Mouse (Mus musculus) megakaryocyte, adult 5-6 weeks (primary cell): ENCODE results near the gene Cd3eap. TPM values are rescaled to one million over a fixed set of nuclear protein-coding genes. Genes with fewer than 3 reads are reported as not detected.
A peak's percentile ranks its signal among the peaks of the same experiment; 100 is the strongest.

Experiments
- ATAC-seq: 2 replicates; pipeline ENCODE4 v1.8.0; 2016; ENCODE audit warnings: mild to moderate bottlenecking, inconsistent platforms; ENCODE audit not compliant: poor library complexity, severe bottlenecking
- total RNA-seq, 2 experiments: library from RNA; stranded (forward) in 1 of 2; stranded (reverse) in 1 of 2; fragments of 153-499, 151-499 nt in 1 of 2; fragments of 221-1000, 200-1000 nt in 1 of 2; gene quantifications; 2 replicates each; pipeline versions ENCODE4 v1.2.3 to v1.2.4; 2015 to 2017

The Cd3eap gene
- total RNA-seq, 2 experiments from 2014 or later, result 3.4 to 11.5 TPM

- no peak for ATAC-seq
Measured at GRCm38 (mm10) chr7:19309278-19309883, 49.9 kb downstream of the Cd3eap start.

- peak; percentile 79 for ATAC-seq
Measured at GRCm38 (mm10) chr7:19308454-19309277, 50.6 kb downstream of the Cd3eap start.

DNA sequence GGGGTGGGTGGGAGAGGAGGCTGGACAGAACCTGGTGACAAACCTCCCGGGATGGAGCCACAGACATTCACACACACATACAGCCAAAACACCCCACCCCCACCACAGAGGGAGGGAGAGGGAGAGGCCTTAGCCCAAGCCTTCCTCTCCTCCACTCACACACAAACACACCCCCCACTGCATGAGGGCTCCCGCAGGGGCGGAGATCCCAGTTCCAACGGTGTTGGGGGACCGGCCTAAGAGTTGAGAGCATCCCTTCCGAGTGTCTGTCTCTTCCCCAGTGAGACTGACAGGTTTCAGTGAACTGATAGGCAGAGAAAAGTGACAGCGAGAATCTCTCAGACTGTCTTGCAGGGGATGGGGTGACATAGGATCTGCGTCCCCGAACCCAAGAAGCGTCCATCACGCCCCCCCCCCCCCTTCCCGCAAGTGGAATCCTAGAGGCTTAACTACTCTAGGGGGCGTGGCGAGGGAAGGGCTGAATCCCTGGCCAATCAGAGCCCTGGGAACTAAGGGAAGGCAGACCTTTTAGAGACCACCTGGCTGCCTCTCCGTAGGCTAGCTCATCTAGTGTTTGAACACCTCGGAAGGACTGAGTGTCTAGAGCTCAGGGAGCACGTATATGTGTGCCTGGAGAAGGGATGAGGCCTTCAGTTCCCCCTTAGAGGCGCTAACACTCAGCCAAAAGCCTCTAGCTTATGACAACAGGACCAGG, 51.4 kb downstream of the Cd3eap start:
- ATAC-seq, result peak; percentile 23

DNA sequence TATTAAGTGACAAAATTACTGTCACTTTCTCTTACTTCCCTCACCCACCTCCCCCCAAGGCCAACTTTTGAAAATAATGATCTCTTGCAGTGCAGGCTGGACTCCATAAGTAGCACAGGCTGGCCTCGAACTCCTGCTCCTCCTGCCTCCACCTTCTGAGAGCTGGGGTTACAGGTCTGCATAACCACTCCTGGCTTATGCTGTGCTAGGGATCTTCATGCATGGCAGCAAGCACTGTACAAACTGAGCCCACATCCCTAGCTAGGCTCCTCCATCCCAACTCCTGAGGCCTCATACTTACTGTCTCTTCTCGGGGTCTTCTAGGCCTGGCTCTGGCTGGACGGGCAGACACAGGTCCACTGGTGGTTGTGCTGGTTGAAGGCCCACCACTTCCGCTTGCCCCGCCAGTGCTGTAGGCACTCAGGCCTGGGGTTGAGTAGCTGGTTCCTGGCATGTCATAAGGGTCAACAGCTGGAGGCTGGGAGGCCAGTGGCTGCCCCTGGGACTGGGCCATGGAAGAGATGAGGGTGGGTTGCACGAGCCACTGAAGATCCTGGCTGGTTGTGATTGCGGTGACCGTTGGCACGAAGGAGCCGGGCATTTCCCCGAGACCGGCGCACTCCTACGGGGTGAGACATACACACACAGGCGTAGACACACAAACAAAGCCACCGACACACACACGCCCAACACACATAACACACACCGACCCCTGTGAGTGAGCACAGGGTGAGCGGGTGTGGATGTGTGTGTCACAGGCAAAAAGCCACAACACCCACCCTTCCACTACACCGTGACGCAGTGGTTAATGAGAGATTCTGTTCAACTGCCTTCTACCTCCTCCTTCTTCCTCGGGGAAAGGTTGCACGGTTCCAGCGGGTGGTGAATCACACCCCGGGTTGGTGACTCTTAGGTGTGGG, 52.2 kb downstream of the Cd3eap start:
- ATAC-seq, result no peak

Other genes with a start within 250 kb of the Cd3eap start
- 0.05 TPM in 1 of 2 replicates, not detected in the other for gene Gm4969, start 241.1 kb downstream of the Cd3eap start, total RNA-seq (2015)
- 0.29 TPM in 1 of 2 replicates, not detected in the other for gene Gm4969, start 241.1 kb downstream of the Cd3eap start, total RNA-seq (2017)
- gene Fbxo46, start 239.6 kb downstream of the Cd3eap start, total RNA-seq (2015), result 1.5 and 1.9 TPM in 2 replicates
- 6.5 and 6.9 TPM in 2 replicates for gene Fbxo46, start 239.6 kb downstream of the Cd3eap start, total RNA-seq (2017)
- gene Qpctl, start 210.2 kb downstream of the Cd3eap start, total RNA-seq (2015), result 6.6 and 7.9 TPM in 2 replicates
- 3.5 and 4.5 TPM in 2 replicates for gene Qpctl, start 210.2 kb downstream of the Cd3eap start, total RNA-seq (2017)
- 44.2 and 53.7 TPM in 2 replicates for gene Snrpd2, start 209.8 kb downstream of the Cd3eap start, total RNA-seq (2015)
- gene Snrpd2, start 209.8 kb downstream of the Cd3eap start, total RNA-seq (2017), result 28.3 and 32.4 TPM in 2 replicates
- gene Gipr, start 193.4 kb downstream of the Cd3eap start, total RNA-seq (2015), result not detected in 2 replicates
- gene Gipr, start 193.4 kb downstream of the Cd3eap start, total RNA-seq (2017), result not detected in 2 replicates
- 5.2 and 9.1 TPM in 2 replicates for gene Eml2, start 183.1 kb downstream of the Cd3eap start, total RNA-seq (2015)
- gene Eml2, start 183.1 kb downstream of the Cd3eap start, total RNA-seq (2017), result 8.7 and 13.4 TPM in 2 replicates
- gene Gpr4, start 146.9 kb downstream of the Cd3eap start, total RNA-seq (2015), result not detected in 2 replicates
- 0.12 TPM in 1 of 2 replicates, not detected in the other for gene Gpr4, start 146.9 kb downstream of the Cd3eap start, total RNA-seq (2017)
- 12.3 and 15.7 TPM in 2 replicates for gene Opa3, start 131.1 kb downstream of the Cd3eap start, total RNA-seq (2015)
- 18.2 and 20.7 TPM in 2 replicates for gene Opa3, start 131.1 kb downstream of the Cd3eap start, total RNA-seq (2017)
- gene Vasp, start 87.7 kb downstream of the Cd3eap start, total RNA-seq (2015), result 122 and 129 TPM in 2 replicates
- 180 and 227 TPM in 2 replicates for gene Vasp, start 87.7 kb downstream of the Cd3eap start, total RNA-seq (2017)
- not detected in 2 replicates for gene Ppm1n, start 79.4 kb downstream of the Cd3eap start, total RNA-seq (2015)
- gene Ppm1n, start 79.4 kb downstream of the Cd3eap start, total RNA-seq (2017), result not detected in 2 replicates
- gene Rtn2, start 76.9 kb downstream of the Cd3eap start, total RNA-seq (2015), result 0.48 TPM in 1 of 2 replicates, not detected in the other
- not detected in 2 replicates for gene Rtn2, start 76.9 kb downstream of the Cd3eap start, total RNA-seq (2017)
- gene Fosb, start 49.4 kb downstream of the Cd3eap start, total RNA-seq (2015), result 24.0 and 25.4 TPM in 2 replicates
- gene Fosb, start 49.4 kb downstream of the Cd3eap start, total RNA-seq (2017), result 26.9 and 30.4 TPM in 2 replicates
- 18.9 and 26.4 TPM in 2 replicates for gene Ercc1, start 14.7 kb downstream of the Cd3eap start, total RNA-seq (2015)
- 17.5 and 21.4 TPM in 2 replicates for gene Ercc1, start 14.7 kb downstream of the Cd3eap start, total RNA-seq (2017)
- 4.1 and 4.2 TPM in 2 replicates for gene Ppp1r13l, start 266 bp upstream of the Cd3eap start, total RNA-seq (2015)
- gene Ppp1r13l, start 266 bp upstream of the Cd3eap start, total RNA-seq (2017), result 0.45 TPM in 1 of 2 replicates, not detected in the other
- 4.9 and 5.7 TPM in 2 replicates for gene Ercc2, start 22.5 kb upstream of the Cd3eap start, total RNA-seq (2015)
- gene Ercc2, start 22.5 kb upstream of the Cd3eap start, total RNA-seq (2017), result 12.6 and 19.2 TPM in 2 replicates
- 0.09 TPM in 1 of 2 replicates, not detected in the other for gene Klc3, start 44.6 kb upstream of the Cd3eap start, total RNA-seq (2015)
- gene Klc3, start 44.6 kb upstream of the Cd3eap start, total RNA-seq (2017), result not detected in 2 replicates
- gene Ckm, start 45.3 kb upstream of the Cd3eap start, total RNA-seq (2015), result 0.14 and 0.18 TPM in 2 replicates
- gene Ckm, start 45.3 kb upstream of the Cd3eap start, total RNA-seq (2017), result 0.26 and 0.45 TPM in 2 replicates
- gene Mark4, start 99.3 kb upstream of the Cd3eap start, total RNA-seq (2015), result 11.4 and 14.7 TPM in 2 replicates
- 6.4 and 9.4 TPM in 2 replicates for gene Mark4, start 99.3 kb upstream of the Cd3eap start, total RNA-seq (2017)
- gene Exoc3l2, start 103.8 kb upstream of the Cd3eap start, total RNA-seq (2015), result 0.09 and 0.14 TPM in 2 replicates
- 0.28 and 0.62 TPM in 2 replicates for gene Exoc3l2, start 103.8 kb upstream of the Cd3eap start, total RNA-seq (2017)
- gene Bloc1s3, start 148.9 kb upstream of the Cd3eap start, total RNA-seq (2015), result 3.9 and 6.2 TPM in 2 replicates
- 2.7 and 4.0 TPM in 2 replicates for gene Bloc1s3, start 148.9 kb upstream of the Cd3eap start, total RNA-seq (2017)
- 27.1 and 32.1 TPM in 2 replicates for gene Trappc6a, start 148.9 kb upstream of the Cd3eap start, total RNA-seq (2015)
- gene Trappc6a, start 148.9 kb upstream of the Cd3eap start, total RNA-seq (2017), result 15.3 and 18.0 TPM in 2 replicates
- gene Nkpd1, start 158.4 kb upstream of the Cd3eap start, total RNA-seq (2015), result 0.23 TPM in 1 of 2 replicates, not detected in the other
- not detected in 2 replicates for gene Nkpd1, start 158.4 kb upstream of the Cd3eap start, total RNA-seq (2017)
- 10.4 and 13.1 TPM in 2 replicates for gene Ppp1r37, start 203.6 kb upstream of the Cd3eap start, total RNA-seq (2015)
- gene Ppp1r37, start 203.6 kb upstream of the Cd3eap start, total RNA-seq (2017), result 14.1 and 14.3 TPM in 2 replicates
- 4.5 and 5.4 TPM in 2 replicates for gene Zfp296, start 217.8 kb upstream of the Cd3eap start, total RNA-seq (2015)
- 3.2 and 4.8 TPM in 2 replicates for gene Zfp296, start 217.8 kb upstream of the Cd3eap start, total RNA-seq (2017)
- 78.2 and 107 TPM in 2 replicates for gene Gemin7, start 218.1 kb upstream of the Cd3eap start, total RNA-seq (2015)
- 39.9 and 49.3 TPM in 2 replicates for gene Gemin7, start 218.1 kb upstream of the Cd3eap start, total RNA-seq (2017)
- 15.8 and 23.4 TPM in 2 replicates for gene Clasrp, start 245.0 kb upstream of the Cd3eap start, total RNA-seq (2015)
- 28.8 and 32.6 TPM in 2 replicates for gene Clasrp, start 245.0 kb upstream of the Cd3eap start, total RNA-seq (2017)